Mouse (Mus musculus) stomach, postnatal 0 days (tissue): Measurements from ENCODE around the gene Trim2.

ENCODE experiments used
- CTCF ChIP-seq: IDR thresholded peaks from 2 replicates; pipeline ENCODE4 v1.5.1; 2016; ENCODE audit warnings: antibody characterized with exemption, low read depth, mild to moderate bottlenecking, moderate library complexity
- EP300 ChIP-seq: optimal IDR thresholded peaks from 2 replicates; pipeline ENCODE3; 2016; ENCODE audit warnings: antibody characterized with exemption

DNA sequence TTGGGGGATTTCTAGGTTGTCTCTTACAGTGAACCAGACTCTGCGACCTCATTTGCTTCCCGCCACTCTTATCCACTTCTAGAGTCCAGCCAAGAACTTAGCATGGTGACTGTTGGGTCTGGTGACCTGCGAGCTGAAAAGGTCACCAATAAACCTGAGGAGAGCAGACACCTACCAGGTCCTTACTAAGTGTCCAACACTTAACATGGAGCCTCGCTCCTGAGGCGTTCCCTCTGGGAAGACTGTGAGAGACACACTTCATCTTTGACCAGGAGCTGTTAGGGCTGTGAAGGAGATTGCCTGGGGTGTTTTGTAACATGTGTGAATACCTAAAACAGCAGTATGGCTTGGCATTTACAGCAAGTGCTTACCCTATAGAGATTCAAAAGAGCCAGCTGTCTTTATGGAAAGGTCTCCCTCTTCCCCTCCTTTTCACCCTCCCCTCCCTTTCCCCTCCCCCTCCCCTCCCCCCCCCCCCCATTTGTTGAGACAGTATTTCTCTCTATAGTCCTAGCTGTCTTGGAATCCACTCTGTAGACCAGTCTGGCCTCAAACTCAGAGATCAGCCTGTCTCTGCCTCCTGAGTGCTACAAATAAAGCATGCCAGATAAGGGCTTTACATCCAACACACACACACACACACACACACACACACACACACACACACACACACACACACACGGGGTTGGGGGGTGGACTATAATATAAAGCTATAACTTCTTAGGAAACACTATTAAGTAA lies 7.3 kb upstream of the Trim2 start:
- no peak for TF ChIP-seq EP300
- TF ChIP-seq CTCF: no peak
